Mouse (Mus musculus) megakaryocyte, embryonic 14.5 days (primary cell): ENCODE measurements at regions not wholly inside any gene's neighbourhood (a gene's known extent, or its start where the extent isn't known, plus 50 kb on each side); places are given as distances from the start of the nearest gene placed in this dataset.

Experiments
- H3K27me3 ChIP-seq: replicated peaks from 2 replicates; pipeline ENCODE3; 2012; ENCODE audit warnings: inconsistent platforms
- H3K36me3 ChIP-seq: replicated peaks from 2 replicates; pipeline ENCODE3; 2012; ENCODE audit warnings: low read length, inconsistent platforms, mixed read lengths
- H3K4me1 ChIP-seq: 2 replicates; pipeline ENCODE4 v1.6.1; 2012; ENCODE audit warnings: inconsistent platforms
- H3K4me3 ChIP-seq: replicated peaks from 2 replicates; pipeline ENCODE3; 2012; ENCODE audit warnings: moderate library complexity, mild to moderate bottlenecking, inconsistent platforms
- H3K9me3 ChIP-seq: 2 replicates; pipeline ENCODE4 v1.6.1; 2012; ENCODE audit warnings: inconsistent platforms
- FLI1 ChIP-seq: IDR thresholded peaks from 2 replicates; pipeline ENCODE4 v1.6.1; 2012; ENCODE audit warnings: low read length, inconsistent platforms, mixed read lengths
- GATA1 ChIP-seq: IDR thresholded peaks from 3 replicates; pipeline ENCODE4 v1.6.1; 2012; ENCODE audit warnings: mixed read lengths, low read length, inconsistent platforms, borderline replicate concordance

GRCm38 (mm10) chr4:124396566-124397283 is 213.9 kb downstream of the 3100002H09Rik start:
- H3K9me3 ChIP-seq = no peaks in the 10 kb centered on the region
- TF ChIP-seq GATA1 (no peak), FLI1 (no peak)
- no peak overlapping the region for H3K4me3 ChIP-seq
- H3K27me3 ChIP-seq = peaks cover 3% of the 10 kb centered on the region
- no peaks in the 10 kb centered on the region for H3K4me1 ChIP-seq
- no peaks in the 10 kb centered on the region for H3K36me3 ChIP-seq

DNA sequence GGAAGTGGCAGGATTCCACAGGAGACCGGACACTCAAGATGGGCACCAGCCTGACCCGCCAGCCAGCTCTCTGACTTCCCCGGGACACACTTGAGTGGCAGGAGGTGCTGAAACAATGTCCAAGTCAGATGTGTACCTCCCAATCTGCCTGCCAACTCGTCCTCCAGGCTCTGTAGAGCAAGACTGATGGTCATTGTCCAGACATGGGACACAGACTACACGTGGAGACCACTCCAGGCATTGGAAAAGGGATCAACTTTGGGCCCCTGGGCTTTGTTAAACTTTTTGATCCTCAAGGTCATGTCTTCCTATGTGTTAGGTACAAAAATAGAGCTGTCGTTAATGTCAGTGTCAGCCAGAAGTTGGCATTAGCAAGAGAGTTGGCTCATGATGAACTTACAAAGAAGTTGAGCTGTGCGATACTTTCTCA is 214.6 kb downstream of the 3100002H09Rik start:
- no peaks in the 10 kb centered on the region for H3K9me3 ChIP-seq
- H3K4me3 ChIP-seq = no peak overlapping the region
- no peaks in the 10 kb centered on the region for H3K36me3 ChIP-seq
- peaks cover 3% of the 10 kb centered on the region for H3K27me3 ChIP-seq
- TF ChIP-seq FLI1 = no peak
- no peak for TF ChIP-seq GATA1
- no peaks in the 10 kb centered on the region for H3K4me1 ChIP-seq

GRCm38 (mm10) chr4:124395069-124395965 is 215.3 kb downstream of the 3100002H09Rik start:
- Histone ChIP-seq H3K4me1 (no peaks in the 10 kb centered on the region), H3K9me3 (no peaks in the 10 kb centered on the region), H3K36me3 (no peaks in the 10 kb centered on the region), H3K27me3 (peaks cover 3% of the 10 kb centered on the region), H3K4me3 (no peak overlapping the region)
- TF ChIP-seq GATA1 (no peak), FLI1 (no peak)

DNA sequence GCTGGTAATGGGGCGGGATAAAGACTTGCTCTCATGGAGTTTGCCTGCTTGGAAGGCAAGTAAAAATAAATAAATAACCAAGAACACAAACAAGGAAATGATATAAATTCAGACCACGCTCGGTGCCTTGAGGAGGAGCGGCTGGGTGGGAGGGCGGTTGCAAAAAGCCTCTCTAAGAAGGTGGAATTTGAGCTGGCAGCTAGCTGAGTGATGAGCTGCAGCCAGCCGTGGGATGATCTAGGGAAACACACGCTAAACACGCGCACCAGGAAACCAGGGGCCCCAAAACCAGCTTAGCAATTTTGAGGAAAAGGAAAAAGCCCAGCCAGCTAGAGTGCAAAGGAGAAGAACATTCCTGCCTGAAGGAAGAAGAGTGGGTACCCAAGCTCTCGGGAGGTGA is 217.0 kb downstream of the 3100002H09Rik start:
- Histone ChIP-seq H3K27me3 (peaks cover 3% of the 10 kb centered on the region), H3K4me1 (no peaks in the 10 kb centered on the region), H3K36me3 (no peaks in the 10 kb centered on the region), H3K9me3 (no peaks in the 10 kb centered on the region), H3K4me3 (no peak overlapping the region)
- no peak for TF ChIP-seq FLI1
- TF ChIP-seq GATA1 = no peak

DNA sequence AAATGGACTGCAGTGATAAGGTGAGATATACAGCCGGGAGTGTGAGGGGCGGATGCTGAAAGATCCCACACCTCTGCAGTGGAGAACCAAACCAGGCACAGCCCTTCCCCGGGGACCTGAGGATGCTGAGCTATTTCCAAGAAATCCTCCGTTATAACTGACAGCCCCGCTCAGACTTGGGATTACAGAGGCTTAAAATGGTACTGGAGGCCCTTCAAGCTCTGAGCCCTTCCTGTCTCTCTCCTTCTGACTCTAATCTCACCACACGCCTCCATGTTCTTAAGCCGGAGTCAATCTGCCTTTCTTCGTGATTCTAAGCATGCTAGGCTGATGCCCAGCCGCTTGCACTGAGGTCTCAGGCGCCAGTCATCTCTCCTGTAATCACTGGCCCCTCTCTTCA is 221.5 kb downstream of the 3100002H09Rik start:
- no peak overlapping the region for H3K4me3 ChIP-seq
- H3K36me3 ChIP-seq = no peaks in the 10 kb centered on the region
- H3K4me1 ChIP-seq = no peaks in the 10 kb centered on the region
- no peaks in the 10 kb centered on the region for H3K9me3 ChIP-seq
- TF ChIP-seq FLI1 (no peak), GATA1 (no peak)
- H3K27me3 ChIP-seq = no peaks in the 10 kb centered on the region

DNA sequence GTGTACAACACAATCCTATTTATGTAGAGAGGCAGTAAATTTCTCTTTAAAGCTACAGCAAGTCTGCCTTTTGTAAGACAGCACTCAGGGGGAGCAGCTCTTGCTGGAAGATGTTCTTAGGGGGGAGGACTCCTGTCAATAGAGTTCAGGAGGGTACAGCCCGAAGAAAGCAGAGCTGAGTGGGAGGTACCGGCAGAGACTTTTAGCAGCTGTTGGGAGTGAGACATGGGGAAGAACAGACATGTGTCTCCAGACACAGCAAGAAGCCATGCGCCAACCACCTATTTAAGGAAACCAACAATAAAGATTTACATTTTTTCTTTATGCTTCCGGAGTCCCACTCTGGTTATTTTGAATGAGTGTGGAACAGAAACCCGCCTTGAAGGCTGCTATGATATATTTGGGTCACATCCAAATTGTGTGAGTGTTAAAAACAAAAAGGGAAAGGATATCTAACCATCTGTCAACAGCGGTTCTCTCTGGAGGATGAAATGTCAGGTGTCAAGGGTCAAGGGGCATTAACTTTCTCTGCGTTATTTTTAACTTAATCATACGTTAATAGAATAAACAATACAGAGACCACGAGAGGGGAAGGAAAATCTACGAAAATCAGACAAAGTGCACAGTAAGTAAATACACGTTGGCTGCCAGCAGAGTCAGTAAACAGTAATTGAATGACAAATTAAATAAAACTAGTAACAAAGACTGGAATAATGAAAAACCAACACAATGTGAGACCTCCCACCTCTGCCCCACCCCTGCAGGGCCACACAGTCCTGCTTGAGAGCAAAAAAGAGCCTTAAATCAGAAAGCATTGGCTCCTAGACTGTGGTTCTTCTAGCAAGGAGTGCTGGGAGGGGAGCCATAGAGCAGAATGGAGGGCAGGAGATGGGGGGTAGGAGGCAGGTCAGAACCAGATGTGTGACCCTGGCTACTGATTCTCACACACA is 225.2 kb downstream of the 3100002H09Rik start:
- no peak overlapping the region for H3K4me3 ChIP-seq
- TF ChIP-seq FLI1 = no peak
- no peak for TF ChIP-seq GATA1
- H3K9me3 ChIP-seq = 0 out of 2 replicates have a peak, but pooled peaks cover 5% of the 10 kb centered on the region
- H3K4me1 ChIP-seq = no peaks in the 10 kb centered on the region
- H3K36me3 ChIP-seq = no peaks in the 10 kb centered on the region
- H3K27me3 ChIP-seq = no peaks in the 10 kb centered on the region

- H3K4me1 ChIP-seq = no peaks in the 10 kb centered on the region
- H3K27me3 ChIP-seq = peaks cover 1% of the 10 kb centered on the region
- TF ChIP-seq FLI1 (no peak), GATA1 (no peak)
- no peaks in the 10 kb centered on the region for H3K36me3 ChIP-seq
- no peaks in the 10 kb centered on the region for H3K9me3 ChIP-seq
- H3K4me3 ChIP-seq = no peak overlapping the region
Observed at GRCm38 (mm10) chr4:124376504-124376903, 234.1 kb downstream of the 3100002H09Rik start.

DNA sequence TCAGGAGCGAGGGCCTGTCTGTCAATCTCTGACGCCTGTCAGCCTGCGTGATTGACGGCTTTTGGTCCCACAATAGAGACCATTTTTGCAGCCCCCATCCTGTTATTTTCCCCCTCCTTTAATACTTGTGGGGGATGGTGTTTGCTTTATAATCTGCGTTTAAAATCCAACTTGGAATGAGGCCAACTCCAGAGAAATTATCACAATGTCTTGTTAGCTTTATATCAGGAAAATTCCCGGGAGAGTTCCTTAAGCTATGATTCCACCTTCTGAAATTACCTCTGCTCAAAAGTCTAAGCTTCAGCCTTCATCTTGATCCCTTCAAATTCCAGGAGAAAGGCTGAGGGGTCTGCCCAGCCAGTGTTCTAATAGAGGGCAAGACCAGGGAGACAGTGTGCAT is 235.0 kb downstream of the 3100002H09Rik start:
- Histone ChIP-seq H3K27me3 (peaks cover 1% of the 10 kb centered on the region), H3K9me3 (no peaks in the 10 kb centered on the region), H3K4me3 (no peak overlapping the region), H3K4me1 (no peaks in the 10 kb centered on the region), H3K36me3 (no peaks in the 10 kb centered on the region)
- TF ChIP-seq FLI1 (no peak), GATA1 (no peak)

DNA sequence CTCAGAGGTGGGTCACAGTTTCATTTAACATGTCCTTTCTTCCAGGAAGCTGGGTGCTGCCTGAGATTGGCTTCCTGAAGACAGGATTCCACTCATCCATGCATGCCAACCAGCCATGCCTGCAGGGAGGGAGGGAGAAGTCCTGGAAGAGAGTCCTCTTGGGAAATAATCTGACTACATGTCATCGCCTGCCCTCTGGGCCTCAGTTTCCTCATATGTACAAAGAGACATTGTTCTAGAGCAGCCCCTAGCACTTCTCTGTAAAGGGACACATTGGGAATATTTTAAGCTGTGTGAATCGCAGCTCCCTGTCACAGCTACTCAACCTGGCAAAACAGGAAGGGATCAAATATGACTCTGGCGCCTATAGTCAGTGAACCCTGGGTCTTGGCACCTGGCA is 241.8 kb downstream of the 3100002H09Rik start:
- no peaks in the 10 kb centered on the region for H3K4me1 ChIP-seq
- no peak overlapping the region for H3K4me3 ChIP-seq
- H3K36me3 ChIP-seq = no peaks in the 10 kb centered on the region
- TF ChIP-seq FLI1 = no peak
- TF ChIP-seq GATA1 = no peak
- H3K27me3 ChIP-seq = no peaks in the 10 kb centered on the region
- H3K9me3 ChIP-seq = peaks cover 3% of the 10 kb centered on the region
